ENCODE assay signal across 8 mouse cellular contexts in the genomic region with DNA sequence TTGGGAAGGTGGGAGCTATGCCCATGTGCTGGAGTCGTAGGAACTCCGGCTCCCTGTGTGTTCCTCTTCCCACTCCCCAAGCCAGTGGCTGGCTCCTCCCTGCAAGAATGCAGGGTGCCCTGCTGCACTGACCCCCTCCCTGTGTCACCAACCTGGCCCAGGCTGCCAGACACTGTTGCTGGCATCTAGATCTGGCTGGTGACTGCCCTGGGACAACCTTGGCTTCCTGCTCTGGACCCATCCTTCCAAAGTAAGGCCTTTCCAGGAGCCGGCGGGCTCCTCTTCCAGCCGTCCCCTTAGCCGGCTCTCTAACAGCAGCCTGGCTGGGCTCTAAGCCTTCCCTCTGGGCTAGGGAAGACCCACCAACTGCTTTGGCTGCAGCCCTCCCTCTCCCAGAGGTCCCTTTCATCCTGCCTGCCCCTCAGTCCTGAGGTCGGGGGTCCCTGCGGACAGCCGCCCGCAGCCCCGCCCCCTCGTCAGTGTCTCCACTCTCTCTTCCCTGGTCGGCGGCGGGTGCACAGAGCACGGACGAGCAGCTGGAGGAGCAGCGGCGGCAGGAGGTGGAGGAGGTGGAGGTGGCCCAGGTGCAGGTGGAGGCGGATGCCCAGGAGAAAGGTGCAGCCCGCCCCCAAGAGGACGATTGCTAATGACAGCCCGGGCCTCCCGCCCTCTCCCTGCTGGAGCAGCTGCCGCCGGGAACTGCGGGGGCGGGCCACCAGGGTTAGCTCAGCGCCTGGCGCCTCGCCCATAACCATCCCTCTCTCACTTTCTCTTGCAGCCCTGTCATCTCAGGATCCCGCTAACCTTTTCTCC. TPM values are rescaled to one million over a fixed set of nuclear protein-coding genes. Genes with fewer than 3 reads are reported as not detected.
DNase-seq lines count a peak whose midpoint lies in the region; ATAC-seq lines count a peak whose summit lies in the region.

No protein-coding gene starts in this region.

- H3K9ac ChIP-seq in hindbrain, embryonic 13.5 days, result peak overlapping the region; percentile 71
- H3K9ac ChIP-seq in lung, embryonic 15.5 days, result 0 out of 2 replicates have a peak overlapping the region, but pooled peaks have one; percentile 26

- peak; percentile 93 for DNase-seq in NIH3T3 (ENCODE audit: low read depth)
- DNase-seq in cerebellum, adult 9-11 months, result peak; percentile 97
- DNase-seq in frontal cortex, postnatal 25 days (ENCODE audit: low spot score in 2 of 2), result peak; percentile 80 to 87
- peak; percentile 78 to 79 for DNase-seq in layer of hippocampus, postnatal 14 days (ENCODE audit: low spot score in 2 of 2)
- DNase-seq in retina, postnatal 7 days (ENCODE audit: low read depth, low spot score), result peak; percentile 52
- no peak for DNase-seq in c-Kit-positive CD71-positive TER-119-positive erythroid progenitor cells, embryonic 14.5 days (ENCODE audit: low spot score)

- H3K27ac ChIP-seq in hindbrain, embryonic 13.5 days, result peak overlapping the region; percentile 79
- H3K27ac ChIP-seq in lung, embryonic 15.5 days, result peak overlapping the region; percentile 89

- WGBS in hindbrain, embryonic 13.5 days, result 5% methylated on average over 32 of the region's 32 CpGs
- 8% methylated on average over 31 of the region's 32 CpGs for WGBS in lung, embryonic 15.5 days

- H3K36me3 ChIP-seq in hindbrain, embryonic 13.5 days, result peaks cover 50% of the 10 kb centered on the region
- peaks cover 4% of the 10 kb centered on the region; the same call in 1 of the 2 replicates for H3K36me3 ChIP-seq in lung, embryonic 15.5 days

- H3K4me3 ChIP-seq in hindbrain, embryonic 13.5 days, result peak overlapping the region; percentile 19
- peak overlapping the region; percentile 29 for H3K4me3 ChIP-seq in lung, embryonic 15.5 days

- no peaks in the 10 kb centered on the region for H3K9me3 ChIP-seq in hindbrain, embryonic 13.5 days
- no peaks in the 10 kb centered on the region for H3K9me3 ChIP-seq in lung, embryonic 15.5 days

- ATAC-seq in hindbrain, embryonic 13.5 days (ENCODE audit: low FRiP score), result peak; percentile 57
- peak; percentile 53 for ATAC-seq in lung, embryonic 15.5 days (ENCODE audit: borderline replicate concordance, extremely low read depth, low FRiP score, low TSS enrichment)

- 0 out of 2 replicates have a peak, but pooled peaks cover 10% of the 10 kb centered on the region for H3K27me3 ChIP-seq in hindbrain, embryonic 13.5 days
- H3K27me3 ChIP-seq in lung, embryonic 15.5 days, result no peaks in the 10 kb centered on the region

- peaks cover 60% of the 10 kb centered on the region for H3K4me1 ChIP-seq in hindbrain, embryonic 13.5 days (replicated peaks)
- H3K4me1 ChIP-seq in lung, embryonic 15.5 days, result peaks cover 36% of the 10 kb centered on the region

- H3K4me2 ChIP-seq in hindbrain, embryonic 13.5 days, result peak overlapping the region; percentile 51
- peak overlapping the region; percentile 64 for H3K4me2 ChIP-seq in lung, embryonic 15.5 days

RNA-seq across cellular contexts. Expression of gene Kctd17, which starts 8.2 kb away (rescaled TPM):
- 114 and 116 TPM in 2 replicates for polyA plus RNA-seq in hindbrain, embryonic 13.5 days (2015; fragmentation: Nextera tagmentation; extraction: Ambion mirVana)
- 100 to 1,000 TPM; 254 to 262 TPM for total RNA-seq in layer of hippocampus, postnatal 14 days (2021)
- polyA plus RNA-seq in lung, embryonic 15.5 days (2015; fragmentation: Nextera tagmentation; extraction: Ambion mirVana), result 46.9 and 49.5 TPM in 2 replicates

RNA-seq across cellular contexts. Expression of gene Mpst, which starts 30.4 kb away (rescaled TPM):
- 2.2 and 3.1 TPM in 2 replicates for polyA plus RNA-seq in hindbrain, embryonic 13.5 days (2015; fragmentation: Nextera tagmentation; extraction: Ambion mirVana)
- 10 to 100 TPM; 39.5 to 41.9 TPM for total RNA-seq in layer of hippocampus, postnatal 14 days (2021)
- 3.3 and 4.1 TPM in 2 replicates for polyA plus RNA-seq in lung, embryonic 15.5 days (2015; fragmentation: Nextera tagmentation; extraction: Ambion mirVana)

RNA-seq across cellular contexts. Expression of gene Tst, which starts 30.9 kb away (rescaled TPM):
- polyA plus RNA-seq in hindbrain, embryonic 13.5 days (2015; fragmentation: Nextera tagmentation; extraction: Ambion mirVana), result 10.7 and 17.0 TPM in 2 replicates
- total RNA-seq in layer of hippocampus, postnatal 14 days (2021), result 10 to 100 TPM; 35.4 to 45.6 TPM
- polyA plus RNA-seq in lung, embryonic 15.5 days (2015; fragmentation: Nextera tagmentation; extraction: Ambion mirVana), result 81.1 and 88.7 TPM in 2 replicates

RNA-seq across cellular contexts. Expression of gene Tmprss6, which starts 31.8 kb away (rescaled TPM):
- polyA plus RNA-seq in hindbrain, embryonic 13.5 days (2015; fragmentation: Nextera tagmentation; extraction: Ambion mirVana), result 0.23 and 0.31 TPM in 2 replicates
- not detected for total RNA-seq in layer of hippocampus, postnatal 14 days (2021)
- polyA plus RNA-seq in lung, embryonic 15.5 days (2015; fragmentation: Nextera tagmentation; extraction: Ambion mirVana), result 0.06 and 0.20 TPM in 2 replicates

RNA-seq across cellular contexts. Expression of gene Tex33, which starts 40.9 kb away (rescaled TPM):
- polyA plus RNA-seq in hindbrain, embryonic 13.5 days (2015; fragmentation: Nextera tagmentation; extraction: Ambion mirVana), result not detected in 2 replicates
- under 1 TPM in 1 of 2 experiments, not detected in 1; 0.43 TPM for total RNA-seq in layer of hippocampus, postnatal 14 days (2021)
- polyA plus RNA-seq in lung, embryonic 15.5 days (2015; fragmentation: Nextera tagmentation; extraction: Ambion mirVana), result not detected in 2 replicates
